Mouse (Mus musculus) megakaryocyte, embryonic 14.5 days (primary cell): ENCODE results near the gene Sntb2.

Experiments
- FLI1 ChIP-seq: IDR thresholded peaks from 2 replicates; pipeline ENCODE4 v1.6.1; 2012; ENCODE audit warnings: low read length, inconsistent platforms, mixed read lengths
- GATA1 ChIP-seq: IDR thresholded peaks from 3 replicates; pipeline ENCODE4 v1.6.1; 2012; ENCODE audit warnings: mixed read lengths, low read length, inconsistent platforms, borderline replicate concordance

DNA sequence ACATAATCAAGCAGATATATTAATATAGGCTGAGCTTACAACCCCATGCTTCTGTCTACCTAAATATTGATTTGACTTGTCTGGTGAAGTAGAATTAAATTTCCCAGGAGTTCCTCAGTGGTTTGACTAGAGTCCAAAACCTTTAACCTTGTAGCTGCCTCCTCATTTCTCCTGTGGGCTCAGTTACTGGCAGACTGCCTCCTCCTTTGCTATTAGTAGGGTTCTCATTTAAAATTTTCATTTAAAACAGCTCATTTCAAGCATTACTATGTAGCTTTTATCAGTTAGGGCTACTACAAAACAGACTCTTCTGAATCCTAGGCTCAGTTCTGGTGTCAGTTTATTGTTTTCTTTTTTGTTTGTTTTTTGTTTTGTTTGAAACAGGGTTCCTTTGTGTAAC is 50.4 kb downstream of the Sntb2 start:
- TF ChIP-seq GATA1 (no peak), FLI1 (no peak)
